In genomic region chr5:33529771-33530170, GRCm38 (mm10) we compare ENCODE assay signal across 10 mouse cellular contexts.
A peak's percentile ranks its signal among the peaks of the same experiment; 100 is the strongest.
DNase-seq lines count a peak whose midpoint lies in the region; ATAC-seq and TF ChIP-seq lines count a peak whose summit lies in the region.
"Had no signal": no experiment of that assay in that cellular context is flagged by ENCODE, and none has a peak within 500 bp of the region (broad histone marks: within the 10 kb centered on the region; RNA-seq: fewer than 3 reads in every experiment).

No protein-coding gene starts in this region.

- in situ Hi-C loops in CH12.LX (cut with MboI; ENCODE audit: low pct_ligation_motif_present, low pct_unique_long_range_greater_than_20kb, low sequenced_read_pairs): no loop called here

- no peak overlapping the region for H3K9ac ChIP-seq in kidney, embryonic 14.5 days (ENCODE audit: low read depth, low read length)
- no peak overlapping the region for H3K9ac ChIP-seq in CH12.LX (ENCODE audit: insufficient read depth, low read depth)
- H3K9ac ChIP-seq: hindbrain, embryonic 15.5 days; lung, embryonic 15.5 days had no signal

- dilution Hi-C loops in CH12.LX (cut with MboI; ENCODE audit: extremely low pct_ligation_motif_present, extremely low pct_unique_long_range_greater_than_20kb, low sequenced_read_pairs): no loop called here

- TF ChIP-seq RAD21 in CH12.LX (IDR thresholded peaks at IDR 0.05; ENCODE audit: low read depth, low read length): no peak

- no peaks in the 10 kb centered on the region for H3K79me2 ChIP-seq in CH12.LX (replicated peaks; ENCODE audit: control insufficient read depth, extremely low read depth, insufficient read depth, poor library complexity, severe bottlenecking)

- no peaks in the 10 kb centered on the region for H3K9me3 ChIP-seq in kidney, embryonic 14.5 days (ENCODE audit: control insufficient read depth, low read length)
- peaks cover 4% of the 10 kb centered on the region for H3K9me3 ChIP-seq in CH12.LX (replicated peaks; ENCODE audit: low read length)
- H3K9me3 ChIP-seq in limb, embryonic 10.5 days (replicated peaks): no peaks in the 10 kb centered on the region
- H3K9me3 ChIP-seq: hindbrain, embryonic 15.5 days; lung, embryonic 15.5 days had no signal

- 0 out of 2 replicates have a peak, but pooled peaks cover 15% of the 10 kb centered on the region for H3K27me3 ChIP-seq in kidney, embryonic 14.5 days (ENCODE audit: control insufficient read depth, insufficient read depth, low read length)
- H3K27me3 ChIP-seq in kidney, adult 2 months (replicated peaks; ENCODE audit: control insufficient read depth, insufficient read depth, low read length): no peaks in the 10 kb centered on the region
- H3K27me3 ChIP-seq in CH12.LX (replicated peaks): no peaks in the 10 kb centered on the region
- peaks cover 97% of the 10 kb centered on the region for H3K27me3 ChIP-seq in limb, embryonic 10.5 days (ENCODE audit: low read depth, poor library complexity, severe bottlenecking)

- no peak for TF ChIP-seq CTCF in kidney, adult 2 months (conservative IDR thresholded peaks at IDR 0.05; ENCODE audit: insufficient read depth, insufficient read length, low read depth, low read length)
- TF ChIP-seq CTCF in CH12.LX (conservative IDR thresholded peaks at IDR 0.05 in 1 of 2, IDR thresholded peaks at IDR 0.05 in 1 of 2; ENCODE audit: low read depth in 2 of 2, low read length in 2 of 2): no peak

- no peak for TF ChIP-seq EP300 in CH12.LX (IDR thresholded peaks at IDR 0.05; ENCODE audit: low read length)

- no peak; the same call in 1 of the 2 replicates for ATAC-seq in kidney, embryonic 14.5 days (ENCODE audit: low FRiP score, low TSS enrichment)
- no peak for ATAC-seq in monocyte, adult 5-6 weeks (replicated peaks; ENCODE audit: insufficient number of reproducible peaks, low FRiP score, low TSS enrichment, poor library complexity, severe bottlenecking)

- no peaks in the 10 kb centered on the region for H3K36me3 ChIP-seq in kidney, embryonic 14.5 days (ENCODE audit: control insufficient read depth, insufficient read depth, low read length)
- H3K36me3 ChIP-seq in kidney, adult 2 months (ENCODE audit: control insufficient read depth, insufficient read depth, low read length): no peaks in the 10 kb centered on the region
- no peaks in the 10 kb centered on the region for H3K36me3 ChIP-seq in CH12.LX (replicated peaks in 1 of 2; ENCODE audit: control insufficient read depth in 1 of 2, insufficient read depth in 1 of 2, low read length in 1 of 2)
- no peaks in the 10 kb centered on the region for H3K36me3 ChIP-seq in limb, embryonic 10.5 days
- H3K36me3 ChIP-seq: hindbrain, embryonic 15.5 days; lung, embryonic 15.5 days had no signal

- no peak overlapping the region for H3K4me3 ChIP-seq in kidney, embryonic 14.5 days (ENCODE audit: low read length)
- H3K4me3 ChIP-seq in kidney, adult 2 months (ENCODE audit: insufficient read depth, low read depth, low read length): no peak overlapping the region
- no peak overlapping the region for H3K4me3 ChIP-seq in CH12.LX (replicated peaks in 1 of 3; ENCODE audit: low read depth in 2 of 3, low read length in 2 of 3, poor library complexity in 1 of 3)
- H3K4me3 ChIP-seq in limb, embryonic 10.5 days: peak overlapping the region; percentile 21; the same call in 1 of the 2 replicates
- H3K4me3 ChIP-seq: hindbrain, embryonic 15.5 days; lung, embryonic 15.5 days had no signal

- H3K27ac ChIP-seq in kidney, embryonic 14.5 days (ENCODE audit: low read depth, low read length): no peak overlapping the region
- no peak overlapping the region for H3K27ac ChIP-seq in kidney, adult 2 months (ENCODE audit: insufficient read depth, low read depth, low read length)
- H3K27ac ChIP-seq in CH12.LX (ENCODE audit: insufficient read depth, low read depth): no peak overlapping the region
- H3K27ac ChIP-seq in limb, embryonic 10.5 days: no peak overlapping the region
- H3K27ac ChIP-seq: hindbrain, embryonic 15.5 days; lung, embryonic 15.5 days had no signal

- 23% methylated on average over 12 of the region's 13 CpGs for WGBS in kidney, embryonic 14.5 days
- 14% methylated on average over 11 of the region's 13 CpGs for WGBS in kidney, adult 2 months
- WGBS in limb, embryonic 10.5 days: 24% methylated on average over 13 of the region's 13 CpGs

- DNase-seq in kidney, adult 2 months: no peak
- DNase-seq in A20 (ENCODE audit: low read depth, low spot score) (peak; percentile 86), CH12.LX (ENCODE audit: extremely low read depth) (peak; percentile 48)
- no peak for DNase-seq in limb, embryonic 10.5 days (ENCODE audit: low spot score)
- no peak for DNase-seq in left cerebral cortex, adult 8-10 months (ENCODE audit: low spot score in 2 of 2)
- DNase-seq: layer of hippocampus, postnatal 36 days had no signal

- H3K4me2 ChIP-seq in kidney, embryonic 14.5 days (replicated peaks; ENCODE audit: low read depth, low read length): peak overlapping the region; percentile 10; the same call in 1 of the 2 replicates
- peak overlapping the region; percentile 80 for H3K4me2 ChIP-seq in CH12.LX (ENCODE audit: insufficient read depth, low read depth, poor library complexity, severe bottlenecking)
- H3K4me2 ChIP-seq: hindbrain, embryonic 15.5 days; lung, embryonic 15.5 days had no signal

- peaks cover 26% of the 10 kb centered on the region for H3K4me1 ChIP-seq in kidney, embryonic 14.5 days (ENCODE audit: control insufficient read depth, insufficient read depth, low read length)
- H3K4me1 ChIP-seq in kidney, adult 2 months (ENCODE audit: control insufficient read depth, insufficient read depth, low read length): no peaks in the 10 kb centered on the region
- H3K4me1 ChIP-seq in CH12.LX (ENCODE audit: control insufficient read depth in 1 of 2, insufficient read depth in 2 of 2): peaks cover 16 to 49% of the 10 kb centered on the region in 2 experiments
- H3K4me1 ChIP-seq in limb, embryonic 10.5 days: peaks cover 45% of the 10 kb centered on the region

- TF ChIP-seq POLR2A in kidney, adult 2 months (IDR thresholded peaks at IDR 0.05; ENCODE audit: low read depth, low read length): no peak
- TF ChIP-seq POLR2A in CH12.LX (IDR thresholded peaks at IDR 0.05; ENCODE audit: low read depth, low read length): no peak

TF ChIP-seq in CH12.LX, 34 proteins besides CTCF, POLR2A, EP300 and RAD21:
- TF ChIP-seq UBTF (IDR thresholded peaks at IDR 0.05; ENCODE audit: low read depth, low read length) (no peak), IRF4 (IDR thresholded peaks at IDR 0.05; ENCODE audit: low read depth, low read length) (0 out of 2 replicates have a peak, but pooled peaks have one; percentile 16), MAZ (IDR thresholded peaks at IDR 0.05; ENCODE audit: low read depth, low read length) (0 out of 2 replicates have a peak, but pooled peaks have one; percentile 18), BHLHE40 (IDR thresholded peaks at IDR 0.05; ENCODE audit: low read depth, low read length) (0 out of 2 replicates have a peak, but pooled peaks have one; percentile 6)

Comparison
In these comparisons a context has a peak if more than half of its experiments do, and no peak if none do; other contexts are left out.
1. DNase-seq: peak in A20 (single experiment) and CH12.LX (single experiment); none in kidney, adult 2 months (single experiment), limb, embryonic 10.5 days (single experiment) and left cerebral cortex, adult 8-10 months (0 of 2).